Mouse (Mus musculus): ENCODE results near the gene Ndc80. TPM values are rescaled to one million over a fixed set of nuclear protein-coding genes. Genes with fewer than 3 reads are reported as not detected.

Gene Ndc80
- polyA plus RNA-seq, 1 experiment, result not detected

GRCm38 (mm10) chr17:71489703-71490461 lies 36.8 kb downstream of the Ndc80 start:
- peaks cover 2% of the 10 kb centered on the region; the same call in 1 of the 2 replicates for H3K4me1 ChIP-seq (ENCODE audit: control insufficient read depth, insufficient read depth, insufficient read length, low read length)
- no peak overlapping the region for H3K27ac ChIP-seq (replicated peaks; ENCODE audit: low read depth, low read length)
- H3K4me3 ChIP-seq (ENCODE audit: insufficient read depth, low read depth, low read length), result no peak overlapping the region

- peaks cover 2% of the 10 kb centered on the region; the same call in 1 of the 2 replicates for H3K4me1 ChIP-seq (ENCODE audit: control insufficient read depth, insufficient read depth, insufficient read length, low read length)
- H3K27ac ChIP-seq (replicated peaks; ENCODE audit: low read depth, low read length), result peak overlapping the region; percentile 98
- H3K4me3 ChIP-seq (ENCODE audit: insufficient read depth, low read depth, low read length), result peak overlapping the region; percentile 49
Observed at GRCm38 (mm10) chr17:71486231-71486851, 40.3 kb downstream of the Ndc80 start.

- Histone ChIP-seq H3K4me3 (ENCODE audit: insufficient read depth, low read depth, low read length) (peak overlapping the region; percentile 49), H3K4me1 (ENCODE audit: control insufficient read depth, insufficient read depth, insufficient read length, low read length) (peaks cover 2% of the 10 kb centered on the region; the same call in 1 of the 2 replicates), H3K27ac (replicated peaks; ENCODE audit: low read depth, low read length) (peak overlapping the region; percentile 98)
Observed at GRCm38 (mm10) chr17:71485791-71486230, 40.8 kb downstream of the Ndc80 start.

- no peak overlapping the region for H3K4me3 ChIP-seq (ENCODE audit: insufficient read depth, low read depth, low read length)
- peak overlapping the region; percentile 98 for H3K27ac ChIP-seq (replicated peaks; ENCODE audit: low read depth, low read length)
- H3K4me1 ChIP-seq (ENCODE audit: control insufficient read depth, insufficient read depth, insufficient read length, low read length), result peaks cover 2% of the 10 kb centered on the region; the same call in 1 of the 2 replicates
Observed at GRCm38 (mm10) chr17:71484711-71485110, 41.9 kb downstream of the Ndc80 start.

- Histone ChIP-seq H3K4me3 (ENCODE audit: insufficient read depth, low read depth, low read length) (no peak overlapping the region), H3K27ac (replicated peaks; ENCODE audit: low read depth, low read length) (no peak overlapping the region), H3K4me1 (ENCODE audit: control insufficient read depth, insufficient read depth, insufficient read length, low read length) (peaks cover 2% of the 10 kb centered on the region; the same call in 1 of the 2 replicates)
Observed at GRCm38 (mm10) chr17:71483418-71484060, 43.1 kb downstream of the Ndc80 start.

GRCm38 (mm10) chr17:71479381-71479901 lies 47.2 kb downstream of the Ndc80 start:
- Histone ChIP-seq H3K4me3 (ENCODE audit: insufficient read depth, low read depth, low read length) (no peak overlapping the region), H3K4me1 (ENCODE audit: control insufficient read depth, insufficient read depth, insufficient read length, low read length) (no peaks in the 10 kb centered on the region; the same call in 1 of the 2 replicates), H3K27ac (replicated peaks; ENCODE audit: low read depth, low read length) (no peak overlapping the region)

- Histone ChIP-seq H3K4me1 (ENCODE audit: control insufficient read depth, insufficient read depth, insufficient read length, low read length) (peaks cover 2% of the 10 kb centered on the region; the same call in 1 of the 2 replicates), H3K4me3 (ENCODE audit: insufficient read depth, low read depth, low read length) (no peak overlapping the region), H3K27ac (replicated peaks; ENCODE audit: low read depth, low read length) (no peak overlapping the region)
Observed at GRCm38 (mm10) chr17:71477481-71477880, 49.2 kb downstream of the Ndc80 start.

- 0 out of 2 replicates have a peak overlapping the region, but pooled peaks have one; percentile 0 for H3K4me3 ChIP-seq (ENCODE audit: insufficient read depth, low read depth, low read length)
- peaks cover 2% of the 10 kb centered on the region; the same call in 1 of the 2 replicates for H3K4me1 ChIP-seq (ENCODE audit: control insufficient read depth, insufficient read depth, insufficient read length, low read length)
Observed at GRCm38 (mm10) chr17:71476346-71477020, 50.2 kb downstream of the Ndc80 start.

GRCm38 (mm10) chr17:71475705-71476089 lies 51.0 kb downstream of the Ndc80 start:
- H3K27ac ChIP-seq (replicated peaks; ENCODE audit: low read depth, low read length), result peak overlapping the region; percentile 58
- H3K4me3 ChIP-seq (ENCODE audit: insufficient read depth, low read depth, low read length), result peak overlapping the region; percentile 73
- H3K4me1 ChIP-seq (ENCODE audit: control insufficient read depth, insufficient read depth, insufficient read length, low read length), result peaks cover 2% of the 10 kb centered on the region; the same call in 1 of the 2 replicates

More at GRCm38 (mm10) chr17:71476346-71477020, 50.2 kb downstream of the Ndc80 start:
- no peak overlapping the region for H3K27ac ChIP-seq (replicated peaks; ENCODE audit: low read depth, low read length)

- H3K4me3 ChIP-seq (ENCODE audit: insufficient read depth, low read depth, low read length), result peak within 1 kb of the TSS; percentile 85
- H3K4me1 ChIP-seq (ENCODE audit: control insufficient read depth, insufficient read depth, insufficient read length, low read length), result peaks cover 2% of the 10 kb centered on the region; the same call in 1 of the 2 replicates
- H3K27ac ChIP-seq (replicated peaks; ENCODE audit: low read depth, low read length), result peak within 1 kb of the TSS; percentile 58
Observed at GRCm38 (mm10) chr17:71474762-71475704, 51.6 kb downstream of the Ndc80 start, which contains the start of gene Smchd1. Smchd1 (minus strand) TSS chr17:71475343.

GRCm38 (mm10) chr17:71474128-71474527 lies 52.5 kb downstream of the Ndc80 start:
- H3K27ac ChIP-seq (replicated peaks; ENCODE audit: low read depth, low read length), result no peak overlapping the region
- H3K4me3 ChIP-seq (ENCODE audit: insufficient read depth, low read depth, low read length), result peak overlapping the region; percentile 85
- peaks cover 4% of the 10 kb centered on the region for H3K4me1 ChIP-seq (ENCODE audit: control insufficient read depth, insufficient read depth, insufficient read length, low read length)

GRCm38 (mm10) chr17:71471261-71471660 lies 55.4 kb downstream of the Ndc80 start:
- Histone ChIP-seq H3K4me3 (ENCODE audit: insufficient read depth, low read depth, low read length) (no peak overlapping the region), H3K27ac (replicated peaks; ENCODE audit: low read depth, low read length) (no peak overlapping the region), H3K4me1 (ENCODE audit: control insufficient read depth, insufficient read depth, insufficient read length, low read length) (peaks cover 10% of the 10 kb centered on the region)

- H3K4me3 ChIP-seq (ENCODE audit: insufficient read depth, low read depth, low read length), result no peak overlapping the region
- no peak overlapping the region for H3K27ac ChIP-seq (replicated peaks; ENCODE audit: low read depth, low read length)
- H3K4me1 ChIP-seq (ENCODE audit: control insufficient read depth, insufficient read depth, insufficient read length, low read length), result no peaks in the 10 kb centered on the region
Observed at GRCm38 (mm10) chr17:71460312-71460711, 66.3 kb downstream of the Ndc80 start.
